Mouse (Mus musculus) natural killer cell, adult 2 months (primary cell): Measurements from ENCODE around the gene Fst.

ENCODE experiments used
- DNase-seq, 2 experiments: peaks; one replicate each; pipeline ENCODE4 v3.0.0; 2022; ENCODE audit warnings: low spot score in 2 of 2

Fst gene

DNA sequence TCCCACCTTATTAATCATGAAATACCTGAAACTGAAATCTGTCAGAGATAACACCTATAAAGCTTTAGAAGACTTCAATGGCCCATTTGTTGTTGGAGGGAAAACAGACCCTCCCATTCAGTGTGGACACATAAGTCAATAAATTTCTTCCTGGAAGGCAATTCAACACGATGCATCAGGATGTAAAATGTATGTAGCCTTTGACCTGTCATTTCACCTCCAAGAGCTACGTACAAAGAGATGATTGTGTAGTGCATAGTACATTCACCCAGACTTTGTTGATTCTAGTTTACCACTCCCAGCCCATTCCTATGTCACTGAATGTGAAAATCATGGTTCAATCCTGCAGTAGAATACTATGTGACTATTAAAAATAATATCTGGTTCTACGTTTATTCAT, 39.4 kb downstream of the Fst start:
- DNase-seq, result no peak

- no peak for DNase-seq
Observed at GRCm38 (mm10) chr13:114412326-114412725, 46.4 kb downstream of the Fst start.

DNA sequence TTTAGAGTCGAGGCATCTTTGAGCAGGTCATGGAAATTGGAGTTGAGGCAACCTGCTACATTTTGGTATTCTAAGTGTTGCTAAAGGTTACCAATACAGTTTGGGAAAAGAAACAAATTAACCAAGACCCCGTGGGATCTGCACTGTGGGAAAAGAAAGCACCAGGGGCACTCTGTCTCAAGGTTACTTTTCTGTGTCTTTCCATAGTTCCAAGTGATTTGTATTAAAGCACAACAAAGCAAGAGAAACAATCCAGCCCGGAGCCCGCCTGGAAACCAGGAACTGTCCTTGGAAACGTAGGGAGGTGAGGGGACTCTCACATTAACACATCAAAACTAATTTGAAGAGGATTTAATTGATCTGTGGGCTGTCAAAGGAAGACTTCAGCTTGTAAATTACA, 51.9 kb downstream of the Fst start:
- DNase-seq, result no peak

GRCm38 (mm10) chr13:114406424-114406823, 52.3 kb downstream of the Fst start:
- no peak for DNase-seq

- no peak for DNase-seq
Observed at GRCm38 (mm10) chr13:114405100-114405715, 53.5 kb downstream of the Fst start.
